Mouse (Mus musculus): ENCODE data around the gene Ccdc83.

Ccdc83 gene

GRCm38 (mm10) chr7:90265289-90265970, at the start of gene Ccdc83:
Gene Ccdc83, minus strand, starts transcription at chr7:90265777.
- DNase-seq: peak; percentile 73

GRCm38 (mm10) chr7:90313421-90313820, 47.8 kb upstream of the Ccdc83 start:
- no peak for DNase-seq

- DNase-seq: no peak
Observed at GRCm38 (mm10) chr7:90312151-90312883, 46.7 kb upstream of the Ccdc83 start.

GRCm38 (mm10) chr7:90308003-90308402, 42.4 kb upstream of the Ccdc83 start:
- DNase-seq: no peak

- DNase-seq: no peak
Observed at GRCm38 (mm10) chr7:90306968-90307367, 41.4 kb upstream of the Ccdc83 start.

GRCm38 (mm10) chr7:90306079-90306478, 40.5 kb upstream of the Ccdc83 start:
- no peak for DNase-seq

GRCm38 (mm10) chr7:90302647-90303552, 37.3 kb upstream of the Ccdc83 start:
- DNase-seq: no peak

- peak; percentile 36 for DNase-seq
Observed at GRCm38 (mm10) chr7:90301942-90302646, 36.5 kb upstream of the Ccdc83 start, which contains the start of gene Sytl2. Gene Sytl2, plus strand, starts transcription at chr7:90302252.

GRCm38 (mm10) chr7:90291885-90292284, 26.3 kb upstream of the Ccdc83 start:
- no peak for DNase-seq

GRCm38 (mm10) chr7:90284793-90285192, 19.2 kb upstream of the Ccdc83 start:
- no peak for DNase-seq

GRCm38 (mm10) chr7:90282786-90283185, 17.2 kb upstream of the Ccdc83 start:
- DNase-seq: no peak

GRCm38 (mm10) chr7:90281759-90282546, 16.4 kb upstream of the Ccdc83 start:
- no peak for DNase-seq

- DNase-seq: no peak
Observed at GRCm38 (mm10) chr7:90280878-90281277, 15.3 kb upstream of the Ccdc83 start.

GRCm38 (mm10) chr7:90280274-90280875, 14.8 kb upstream of the Ccdc83 start:
- peak; percentile 30 for DNase-seq

- no peak for DNase-seq
Observed at GRCm38 (mm10) chr7:90279136-90279535, 13.6 kb upstream of the Ccdc83 start.

GRCm38 (mm10) chr7:90277769-90278168, 12.2 kb upstream of the Ccdc83 start:
- DNase-seq: no peak

- no peak for DNase-seq
Observed at GRCm38 (mm10) chr7:90277246-90277645, 11.7 kb upstream of the Ccdc83 start.

GRCm38 (mm10) chr7:90274561-90275100, 9.1 kb upstream of the Ccdc83 start:
- no peak for DNase-seq

GRCm38 (mm10) chr7:90270141-90270540, 4.6 kb upstream of the Ccdc83 start:
- DNase-seq: no peak

- no peak for DNase-seq
Observed at GRCm38 (mm10) chr7:90261902-90262599, 3.5 kb downstream of the Ccdc83 start.

Measured in liver (tissue).